Mouse (Mus musculus): ENCODE results near the gene Fbxo11. TPM values are rescaled to one million over a fixed set of nuclear protein-coding genes. Genes with fewer than 3 reads are reported as not detected.

The Fbxo11 gene
- polyA plus RNA-seq, 1 experiment from 2014 or later = 21.1 TPM

- no peak overlapping the region for H3K4me3 ChIP-seq (ENCODE audit: low read depth, low read length)
- DNase-seq (ENCODE audit: low spot score) = no peak
- 82% methylated on average over 8 of the region's 8 CpGs for WGBS
These were observed 14.7 kb upstream of the Fbxo11 start for GRCm38 (mm10) chr17:88079771-88080170.

DNA sequence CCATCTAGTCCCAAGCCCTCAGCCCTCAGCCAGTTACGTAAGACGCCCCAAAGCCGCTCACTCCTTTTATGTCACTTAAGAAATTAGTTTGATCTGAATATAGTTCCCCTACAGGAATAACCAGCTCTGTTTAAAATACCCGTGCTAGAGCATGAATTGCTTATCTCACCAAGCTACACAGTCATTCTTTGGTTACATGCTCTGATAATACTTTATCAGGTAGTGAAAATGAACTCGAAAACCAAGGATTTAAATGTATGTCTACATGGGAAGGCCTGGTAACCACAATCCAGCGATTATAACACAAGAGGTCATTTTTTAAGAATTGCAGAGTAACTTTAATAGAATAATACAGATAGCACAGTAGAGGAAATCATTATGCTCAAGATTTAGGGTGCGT lies 7.0 kb upstream of the Fbxo11 start:
- Histone ChIP-seq H3K9ac (ENCODE audit: low read length) (no peak overlapping the region), H3K4me3 (ENCODE audit: low read depth, low read length) (no peak overlapping the region), H3K36me3 (ENCODE audit: control insufficient read depth, insufficient read depth, low read length) (no peaks in the 10 kb centered on the region), H3K27ac (ENCODE audit: low read depth) (no peak overlapping the region), H3K4me1 (replicated peaks; ENCODE audit: control insufficient read depth, insufficient read depth, low read length) (no peaks in the 10 kb centered on the region), H3K9me3 (ENCODE audit: control insufficient read depth, low read length) (no peaks in the 10 kb centered on the region), H3K27me3 (replicated peaks; ENCODE audit: control insufficient read depth, insufficient read depth, low read length) (no peaks in the 10 kb centered on the region), H3K4me2 (ENCODE audit: low read length) (no peak overlapping the region)
- DNase-seq (ENCODE audit: low spot score) (no peak), ATAC-seq (replicated peaks; ENCODE audit: low FRiP score, low TSS enrichment, low read depth) (no peak)
- WGBS = 85% methylated on average over 7 of the region's 7 CpGs

More at GRCm38 (mm10) chr17:88079771-88080170, 14.7 kb upstream of the Fbxo11 start:
- Histone ChIP-seq H3K27ac (ENCODE audit: low read depth) (no peak overlapping the region), H3K4me1 (replicated peaks; ENCODE audit: control insufficient read depth, insufficient read depth, low read length) (no peaks in the 10 kb centered on the region), H3K9me3 (ENCODE audit: control insufficient read depth, low read length) (peaks cover 5% of the 10 kb centered on the region; the same call in 1 of the 2 replicates), H3K27me3 (replicated peaks; ENCODE audit: control insufficient read depth, insufficient read depth, low read length) (no peaks in the 10 kb centered on the region), H3K36me3 (ENCODE audit: control insufficient read depth, insufficient read depth, low read length) (no peaks in the 10 kb centered on the region), H3K9ac (ENCODE audit: low read length) (no peak overlapping the region), H3K4me2 (ENCODE audit: low read length) (no peak overlapping the region)
- ATAC-seq (replicated peaks; ENCODE audit: low FRiP score, low TSS enrichment, low read depth) = no peak

DNA sequence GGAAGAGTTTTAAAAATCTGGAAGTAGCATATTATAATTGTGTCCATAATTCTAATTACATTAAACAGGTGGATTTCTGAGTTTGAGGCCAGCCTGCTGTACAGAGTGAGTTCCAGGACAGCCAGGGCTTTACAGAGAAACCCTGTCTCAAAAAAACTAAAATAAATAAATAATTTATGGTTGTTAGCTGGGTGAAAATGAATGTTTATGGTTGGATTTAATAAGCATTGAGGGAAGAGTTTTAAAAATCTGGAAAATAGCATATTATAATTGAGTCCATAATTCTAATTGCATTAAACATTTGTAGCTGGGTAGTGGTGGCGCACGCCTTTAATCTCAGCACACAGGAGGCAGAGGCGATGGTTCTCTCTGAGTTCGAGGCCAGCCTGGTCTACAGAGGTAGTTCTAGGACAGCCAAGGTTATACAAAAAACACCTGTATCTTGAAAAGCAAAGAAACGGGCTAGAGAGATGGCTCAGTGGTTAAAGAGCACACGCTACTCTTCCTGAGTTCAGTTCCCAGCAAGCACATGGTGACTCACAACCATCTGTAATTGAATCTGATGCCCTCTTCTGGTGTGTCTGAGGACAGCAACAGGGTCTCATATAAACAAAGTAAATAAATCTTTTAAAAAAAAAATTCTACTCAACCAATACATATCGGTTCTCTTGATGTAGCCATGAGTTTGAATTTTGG lies 3.1 kb upstream of the Fbxo11 start:
- Histone ChIP-seq H3K36me3 (ENCODE audit: control insufficient read depth, insufficient read depth, low read length) (no peaks in the 10 kb centered on the region), H3K9me3 (ENCODE audit: control insufficient read depth, low read length) (no peaks in the 10 kb centered on the region), H3K4me1 (replicated peaks; ENCODE audit: control insufficient read depth, insufficient read depth, low read length) (peaks cover 2% of the 10 kb centered on the region), H3K9ac (ENCODE audit: low read length) (no peak overlapping the region), H3K4me2 (ENCODE audit: low read length) (no peak overlapping the region), H3K27me3 (replicated peaks; ENCODE audit: control insufficient read depth, insufficient read depth, low read length) (no peaks in the 10 kb centered on the region), H3K4me3 (ENCODE audit: low read depth, low read length) (no peak overlapping the region), H3K27ac (ENCODE audit: low read depth) (no peak overlapping the region)
- no peak for DNase-seq (ENCODE audit: low spot score)
- ATAC-seq (replicated peaks; ENCODE audit: low FRiP score, low TSS enrichment, low read depth) = no peak
- WGBS = 94% methylated on average over 7 of the region's 7 CpGs

DNA sequence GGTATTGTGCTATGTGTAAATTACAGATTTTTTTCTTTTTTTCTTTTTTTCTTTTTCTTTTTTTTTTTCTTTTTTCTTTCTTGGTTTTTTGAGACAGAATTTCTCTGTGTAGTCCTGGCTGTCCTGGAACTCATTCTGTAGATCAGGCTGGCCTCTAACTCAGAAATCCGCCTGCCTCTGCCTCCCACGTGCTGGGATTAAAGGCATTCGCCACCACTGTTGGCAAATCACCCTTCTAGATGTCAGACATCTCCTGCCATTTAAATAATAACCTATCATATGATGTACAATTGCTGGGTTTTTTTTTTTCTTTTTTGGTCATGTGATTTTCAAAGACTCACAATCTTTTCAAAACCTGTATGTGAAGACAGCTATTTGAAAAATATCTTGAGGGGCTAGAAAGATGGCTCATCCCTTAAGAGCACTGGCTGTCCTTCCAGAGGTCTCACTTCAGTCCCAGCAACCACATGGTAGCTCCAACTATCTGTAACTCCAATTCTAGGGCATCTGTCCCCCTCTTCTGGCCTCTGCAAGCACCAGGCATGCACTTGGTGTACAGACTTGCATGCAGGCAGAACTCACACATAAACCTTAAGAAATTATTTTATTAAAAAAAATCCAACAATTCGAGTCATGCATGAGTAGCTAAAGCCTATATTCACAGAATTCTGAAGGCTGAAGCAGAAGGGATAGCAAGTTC lies 2.3 kb upstream of the Fbxo11 start:
- H3K9ac ChIP-seq (ENCODE audit: low read length) = no peak overlapping the region

GRCm38 (mm10) chr17:88066799-88067198 lies 1.7 kb upstream of the Fbxo11 start:
- Histone ChIP-seq H3K9ac (ENCODE audit: low read length) (peak overlapping the region; percentile 38), H3K27me3 (replicated peaks; ENCODE audit: control insufficient read depth, insufficient read depth, low read length) (no peaks in the 10 kb centered on the region), H3K27ac (ENCODE audit: low read depth) (peak overlapping the region; percentile 100), H3K4me1 (replicated peaks; ENCODE audit: control insufficient read depth, insufficient read depth, low read length) (peaks cover 6% of the 10 kb centered on the region), H3K4me2 (ENCODE audit: low read length) (peak overlapping the region; percentile 59), H3K4me3 (ENCODE audit: low read depth, low read length) (peak overlapping the region; percentile 91), H3K9me3 (ENCODE audit: control insufficient read depth, low read length) (no peaks in the 10 kb centered on the region), H3K36me3 (ENCODE audit: control insufficient read depth, insufficient read depth, low read length) (no peaks in the 10 kb centered on the region)
- ATAC-seq (replicated peaks; ENCODE audit: low FRiP score, low TSS enrichment, low read depth) (no peak), DNase-seq (ENCODE audit: low spot score) (no peak)
- 10% methylated on average over 9 of the region's 9 CpGs for WGBS

More for the DNA sequence above, 2.3 kb upstream of the Fbxo11 start:
- Histone ChIP-seq H3K4me2 (ENCODE audit: low read length) (peak overlapping the region; percentile 59), H3K27ac (ENCODE audit: low read depth) (no peak overlapping the region; the same call in 1 of the 2 replicates), H3K4me3 (ENCODE audit: low read depth, low read length) (peak overlapping the region; percentile 91), H3K27me3 (replicated peaks; ENCODE audit: control insufficient read depth, insufficient read depth, low read length) (no peaks in the 10 kb centered on the region), H3K9me3 (ENCODE audit: control insufficient read depth, low read length) (no peaks in the 10 kb centered on the region), H3K36me3 (ENCODE audit: control insufficient read depth, insufficient read depth, low read length) (no peaks in the 10 kb centered on the region), H3K4me1 (replicated peaks; ENCODE audit: control insufficient read depth, insufficient read depth, low read length) (peaks cover 6% of the 10 kb centered on the region)
- WGBS = 81% methylated on average over 4 of the region's 4 CpGs
- DNase-seq (ENCODE audit: low spot score) (no peak), ATAC-seq (replicated peaks; ENCODE audit: low FRiP score, low TSS enrichment, low read depth) (no peak)

GRCm38 (mm10) chr17:88065801-88066646 lies 933 bp upstream of the Fbxo11 start:
- WGBS = 1% methylated on average over 37 of the region's 57 CpGs
- Histone ChIP-seq H3K9ac (ENCODE audit: low read length) (peak overlapping the region; percentile 99), H3K36me3 (ENCODE audit: control insufficient read depth, insufficient read depth, low read length) (no peaks in the 10 kb centered on the region), H3K4me1 (replicated peaks; ENCODE audit: control insufficient read depth, insufficient read depth, low read length) (peaks cover 6% of the 10 kb centered on the region), H3K27me3 (replicated peaks; ENCODE audit: control insufficient read depth, insufficient read depth, low read length) (no peaks in the 10 kb centered on the region), H3K9me3 (ENCODE audit: control insufficient read depth, low read length) (no peaks in the 10 kb centered on the region), H3K4me2 (ENCODE audit: low read length) (peak overlapping the region; percentile 59), H3K4me3 (ENCODE audit: low read depth, low read length) (peak overlapping the region; percentile 91), H3K27ac (ENCODE audit: low read depth) (peak overlapping the region; percentile 100)
- DNase-seq (ENCODE audit: low spot score) (peak; percentile 96), ATAC-seq (replicated peaks; ENCODE audit: low FRiP score, low TSS enrichment, low read depth) (peak; percentile 98)

DNA sequence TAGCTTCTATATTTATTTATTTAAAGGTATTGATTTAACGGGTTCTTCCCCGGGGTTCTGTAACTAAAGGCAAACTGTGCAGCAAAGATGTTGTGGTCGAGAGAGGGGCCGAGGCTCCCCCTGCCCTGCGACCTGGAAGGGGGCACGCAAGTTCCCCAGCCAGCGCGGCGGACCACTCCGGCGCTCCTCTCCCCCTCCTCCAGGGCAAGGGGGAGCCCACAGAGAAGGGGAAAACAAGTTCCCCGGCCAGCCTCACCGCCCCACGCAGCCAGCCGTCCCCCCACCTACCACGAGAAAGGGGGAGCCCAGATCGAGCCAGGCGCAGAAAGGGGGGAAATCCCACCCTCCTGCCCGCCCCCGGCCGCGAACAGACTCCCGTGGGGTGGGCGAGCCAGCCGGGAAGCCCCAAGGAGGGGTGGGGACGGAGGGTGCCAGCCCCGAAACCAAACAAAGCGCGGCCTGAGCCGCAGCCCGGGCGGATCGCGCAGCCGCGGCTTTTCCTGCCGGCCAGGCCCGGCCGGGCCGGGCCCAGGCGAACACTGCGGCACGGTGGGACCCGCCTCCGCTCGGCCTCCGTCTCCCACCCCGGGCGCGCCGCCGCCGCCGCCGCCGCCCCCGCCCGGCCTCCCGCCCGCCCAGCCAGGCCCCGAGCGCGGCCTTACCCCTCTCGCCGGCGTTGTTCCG lies 602 bp downstream of the Fbxo11 start:
- under 1% methylated on average over 37 of the region's 67 CpGs for WGBS
- Histone ChIP-seq H3K4me3 (ENCODE audit: low read depth, low read length) (peak overlapping the region; percentile 91), H3K9me3 (ENCODE audit: control insufficient read depth, low read length) (no peaks in the 10 kb centered on the region), H3K4me1 (replicated peaks; ENCODE audit: control insufficient read depth, insufficient read depth, low read length) (peaks cover 6% of the 10 kb centered on the region), H3K36me3 (ENCODE audit: control insufficient read depth, insufficient read depth, low read length) (no peaks in the 10 kb centered on the region), H3K4me2 (ENCODE audit: low read length) (peak overlapping the region; percentile 78), H3K27me3 (replicated peaks; ENCODE audit: control insufficient read depth, insufficient read depth, low read length) (no peaks in the 10 kb centered on the region), H3K27ac (ENCODE audit: low read depth) (peak overlapping the region; percentile 100), H3K9ac (ENCODE audit: low read length) (peak overlapping the region; percentile 99)
- ATAC-seq (replicated peaks; ENCODE audit: low FRiP score, low TSS enrichment, low read depth) (peak; percentile 8), DNase-seq (ENCODE audit: low spot score) (peak; percentile 87)

DNA sequence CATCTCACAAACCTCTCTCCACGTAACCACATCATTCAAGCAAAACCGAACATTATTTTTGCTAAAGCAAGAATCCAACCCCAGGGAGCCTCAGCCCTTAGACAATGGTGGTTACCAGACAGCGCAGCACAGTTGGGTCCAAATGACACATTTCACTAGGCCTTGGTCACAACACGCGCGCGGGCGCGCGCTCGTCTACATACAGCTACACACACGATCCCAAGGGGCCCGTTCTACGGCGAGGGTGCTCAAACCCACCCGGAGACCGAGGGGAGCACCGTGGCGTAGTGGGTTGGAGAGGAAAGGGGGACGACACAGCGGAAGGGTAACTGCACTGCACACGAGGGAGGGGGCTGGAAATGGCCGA lies 1.1 kb downstream of the Fbxo11 start:
- no peak for ATAC-seq (replicated peaks; ENCODE audit: low FRiP score, low TSS enrichment, low read depth)
- no peaks in the 10 kb centered on the region for H3K27me3 ChIP-seq (replicated peaks; ENCODE audit: control insufficient read depth, insufficient read depth, low read length)
- under 1% methylated on average over 23 of the region's 23 CpGs for WGBS

More for the DNA sequence above, 1.1 kb downstream of the Fbxo11 start:
- Histone ChIP-seq H3K27ac (ENCODE audit: low read depth) (peak overlapping the region; percentile 100), H3K9ac (ENCODE audit: low read length) (peak overlapping the region; percentile 99), H3K36me3 (ENCODE audit: control insufficient read depth, insufficient read depth, low read length) (no peaks in the 10 kb centered on the region), H3K4me1 (replicated peaks; ENCODE audit: control insufficient read depth, insufficient read depth, low read length) (peaks cover 6% of the 10 kb centered on the region), H3K4me3 (ENCODE audit: low read depth, low read length) (peak overlapping the region; percentile 91), H3K9me3 (ENCODE audit: control insufficient read depth, low read length) (no peaks in the 10 kb centered on the region), H3K4me2 (ENCODE audit: low read length) (peak overlapping the region; percentile 78)
- peak; percentile 85 for DNase-seq (ENCODE audit: low spot score)

All from intestine, embryonic 14.5 days (tissue).